Mouse (Mus musculus): ENCODE data around the gene Rdh16f1. TPM values are rescaled to one million over a fixed set of nuclear protein-coding genes. Genes with fewer than 3 reads are reported as not detected.
"Not testable (repeated sequence)": the region's sequence is repeated elsewhere in the genome, so short reads cannot be mapped to it uniquely, and the experiment has no call there.

Rdh16f1 gene
- total RNA-seq, 2 experiments from 2014 or later, result not detected

- ATAC-seq (replicated peaks; ENCODE audit: poor library complexity), result 0 out of 2 replicates have a peak, but pooled peaks have one; percentile 8
These were observed 10.6 kb upstream of the Rdh16f1 start for GRCm38 (mm10) chr10:127748847-127749612.

- no peak for ATAC-seq (replicated peaks; ENCODE audit: poor library complexity)
These were observed 9.3 kb upstream of the Rdh16f1 start for GRCm38 (mm10) chr10:127750136-127750777.

DNA sequence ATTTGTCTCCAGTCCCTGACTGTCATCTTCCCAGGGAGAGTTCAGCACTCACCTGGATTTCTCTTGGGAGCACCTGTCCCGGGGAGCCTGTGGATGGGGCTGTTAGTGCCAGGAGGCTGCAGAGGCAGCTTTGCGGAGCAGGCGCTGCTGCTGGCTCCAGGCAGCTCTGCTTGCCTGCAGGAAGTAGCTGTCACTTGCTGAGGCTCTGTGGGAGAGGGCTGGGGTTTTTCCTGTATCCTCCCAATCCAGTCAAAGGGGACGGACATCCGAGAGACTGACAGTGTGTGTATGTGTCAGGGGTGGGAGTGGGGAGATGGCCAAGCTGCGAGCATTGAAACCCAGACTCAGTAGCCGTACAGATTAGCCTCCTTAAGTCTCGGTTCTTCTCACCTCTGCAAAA lies 8.0 kb upstream of the Rdh16f1 start, which contains the start of gene Gpr182:
Gene Gpr182 (minus strand): TSS at position 185 of the 400 bp plus-strand sequence.
- no peak for ATAC-seq (replicated peaks; ENCODE audit: poor library complexity)

GRCm38 (mm10) chr10:127754566-127755166 lies 4.9 kb upstream of the Rdh16f1 start:
- 0 out of 2 replicates have a peak, but pooled peaks have one; percentile 6 for ATAC-seq (replicated peaks; ENCODE audit: poor library complexity)

DNA sequence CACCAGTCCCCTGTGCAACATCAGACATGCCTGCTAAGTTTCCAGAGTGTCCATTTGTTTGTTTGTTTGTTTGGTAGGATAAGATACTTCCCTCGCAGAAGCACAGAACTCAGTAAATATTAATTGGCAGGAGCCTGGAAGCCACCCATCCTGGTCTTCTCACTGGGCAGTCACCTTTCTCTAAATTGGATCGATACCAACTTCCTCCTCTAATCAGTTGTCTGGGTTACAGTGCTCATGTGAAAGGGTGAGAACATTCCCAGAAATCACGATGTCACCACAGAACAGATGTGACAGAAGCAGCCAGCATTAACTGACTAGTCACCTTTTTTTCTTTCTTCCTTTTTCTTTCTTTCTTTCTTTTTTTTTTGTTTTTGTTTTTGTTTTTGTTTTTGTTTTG lies 4.3 kb upstream of the Rdh16f1 start:
- ATAC-seq (replicated peaks; ENCODE audit: poor library complexity), result no peak

GRCm38 (mm10) chr10:127755770-127756468 lies 3.7 kb upstream of the Rdh16f1 start:
- ATAC-seq (replicated peaks; ENCODE audit: poor library complexity), result 0 out of 2 replicates have a peak, but pooled peaks have one; percentile 45

GRCm38 (mm10) chr10:127762926-127763325 lies 3.3 kb downstream of the Rdh16f1 start:
- ATAC-seq (replicated peaks; ENCODE audit: poor library complexity), result not testable (repeated sequence)

GRCm38 (mm10) chr10:127763914-127764680 lies 4.5 kb downstream of the Rdh16f1 start:
- no peak for ATAC-seq (replicated peaks; ENCODE audit: poor library complexity)

DNA sequence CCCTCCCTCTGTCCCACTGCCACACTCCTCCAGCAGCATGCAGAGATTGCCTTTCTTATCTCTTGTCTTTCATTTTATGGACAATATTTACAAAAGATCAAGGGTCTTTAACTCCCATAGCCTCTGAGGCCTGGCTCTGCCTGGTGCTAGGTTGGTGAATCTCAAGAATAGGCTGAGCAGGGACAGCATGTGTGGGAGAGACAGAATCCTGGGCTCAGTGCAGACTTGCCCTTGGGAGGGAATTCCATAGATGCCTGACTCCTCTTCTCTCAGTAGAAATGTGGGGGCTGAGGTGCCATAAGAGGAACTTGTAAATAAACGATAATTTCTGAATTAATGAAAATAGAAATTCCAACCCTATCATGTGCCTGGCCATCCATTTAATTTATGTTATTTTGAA lies 7.0 kb downstream of the Rdh16f1 start:
- no peak for ATAC-seq (replicated peaks; ENCODE audit: poor library complexity)

DNA sequence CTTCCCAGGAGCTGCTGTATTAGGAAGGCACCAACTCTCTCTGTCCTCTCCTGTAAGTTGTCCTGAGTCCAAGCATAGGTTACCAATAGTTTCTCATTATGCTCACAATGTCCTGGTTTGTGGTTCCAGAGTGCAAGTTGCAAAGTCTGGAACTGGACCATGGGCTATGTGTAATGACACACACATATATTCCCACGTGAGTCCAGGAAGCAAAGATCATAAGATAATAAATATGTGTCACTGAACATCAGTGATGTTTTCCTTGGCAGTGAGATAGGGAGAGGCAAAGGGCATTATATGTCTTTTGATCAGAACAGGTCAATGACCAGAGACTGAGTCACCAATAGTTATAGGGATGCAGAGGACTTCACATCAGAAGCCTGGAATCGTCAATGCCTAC lies 16.4 kb downstream of the Rdh16f1 start, which contains the start of gene Rdh9:
Gene Rdh9 (plus strand): TSS at position 376 of the 400 bp plus-strand sequence.
- no peak for ATAC-seq (replicated peaks; ENCODE audit: poor library complexity)

DNA sequence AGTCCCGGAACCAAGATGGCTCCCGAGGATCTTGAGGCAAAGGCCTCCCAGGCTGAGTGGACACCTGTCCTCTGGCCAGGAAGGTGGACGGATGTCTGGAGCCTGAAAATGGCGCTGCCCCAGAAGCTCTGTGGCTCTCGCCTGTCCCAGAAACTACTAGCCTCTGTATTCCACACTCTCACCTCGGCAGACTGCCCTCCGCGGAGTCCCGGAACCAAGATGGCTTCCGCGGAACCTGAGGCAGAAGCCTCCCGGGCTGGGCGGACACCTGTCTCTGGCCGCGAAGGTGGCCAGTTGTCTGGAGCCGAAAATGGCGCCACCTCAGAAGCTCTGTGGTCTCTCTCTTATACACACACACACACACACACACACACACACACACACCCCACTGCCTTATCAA lies 22.7 kb downstream of the Rdh16f1 start:
- not testable (repeated sequence) for ATAC-seq (replicated peaks; ENCODE audit: poor library complexity)

GRCm38 (mm10) chr10:127785411-127785810 lies 25.8 kb downstream of the Rdh16f1 start:
- ATAC-seq (replicated peaks; ENCODE audit: poor library complexity), result not testable (repeated sequence)

DNA sequence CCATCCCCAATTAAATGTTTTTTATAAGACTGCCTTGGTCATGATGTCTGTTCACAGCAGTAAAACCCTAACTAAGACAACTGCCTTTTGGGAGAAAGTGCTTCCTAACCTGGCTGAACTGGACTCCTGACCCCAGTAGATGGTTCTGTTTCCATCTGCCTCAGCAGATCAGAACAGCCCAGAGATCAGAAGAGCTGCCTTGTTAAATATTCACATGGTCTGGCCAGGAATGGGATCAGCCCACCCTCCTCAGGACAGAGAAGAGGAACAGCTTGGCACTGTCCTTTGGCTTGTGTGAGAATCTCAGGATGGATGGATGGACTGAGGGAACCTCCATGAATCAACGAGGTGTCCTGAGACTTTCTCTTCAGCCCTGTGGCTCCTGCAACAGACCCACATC lies 39.7 kb downstream of the Rdh16f1 start:
- no peak for ATAC-seq (replicated peaks; ENCODE audit: poor library complexity)

- no peak for ATAC-seq (replicated peaks; ENCODE audit: poor library complexity)
These were observed 41.3 kb downstream of the Rdh16f1 start, which contains the start of gene Rdh16 for GRCm38 (mm10) chr10:127800891-127801290. TSS of gene Rdh16 (plus strand) at chr10:127801152.

DNA sequence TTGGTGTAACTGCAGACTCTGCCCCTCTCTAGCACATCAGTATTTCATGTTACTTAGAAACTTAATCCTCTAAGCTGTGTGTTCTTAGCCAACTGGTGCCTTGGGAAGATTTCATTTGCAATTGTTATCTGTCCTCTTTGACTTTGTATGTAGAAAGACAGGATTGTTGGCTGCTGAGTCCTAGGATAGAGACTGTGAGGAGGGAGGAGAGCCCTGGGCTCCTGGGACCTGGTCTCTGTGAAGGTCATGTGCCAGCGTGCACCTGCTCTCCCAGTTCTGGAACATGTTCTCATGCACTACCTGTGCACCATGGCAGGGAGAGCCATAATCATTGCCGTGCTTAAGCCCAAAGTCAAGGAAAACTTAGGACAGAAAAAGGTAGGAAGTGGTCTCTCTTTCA lies 42.0 kb downstream of the Rdh16f1 start:
- ATAC-seq (replicated peaks; ENCODE audit: poor library complexity), result no peak

GRCm38 (mm10) chr10:127802236-127802635 lies 42.6 kb downstream of the Rdh16f1 start:
- ATAC-seq (replicated peaks; ENCODE audit: poor library complexity), result no peak

GRCm38 (mm10) chr10:127804416-127804815 lies 44.8 kb downstream of the Rdh16f1 start:
- no peak for ATAC-seq (replicated peaks; ENCODE audit: poor library complexity)

GRCm38 (mm10) chr10:127815888-127816287 lies 56.3 kb downstream of the Rdh16f1 start:
- no peak for ATAC-seq (replicated peaks; ENCODE audit: poor library complexity)

GRCm38 (mm10) chr10:127817268-127817910 lies 57.8 kb downstream of the Rdh16f1 start:
- ATAC-seq (replicated peaks; ENCODE audit: poor library complexity), result not testable (repeated sequence)

DNA sequence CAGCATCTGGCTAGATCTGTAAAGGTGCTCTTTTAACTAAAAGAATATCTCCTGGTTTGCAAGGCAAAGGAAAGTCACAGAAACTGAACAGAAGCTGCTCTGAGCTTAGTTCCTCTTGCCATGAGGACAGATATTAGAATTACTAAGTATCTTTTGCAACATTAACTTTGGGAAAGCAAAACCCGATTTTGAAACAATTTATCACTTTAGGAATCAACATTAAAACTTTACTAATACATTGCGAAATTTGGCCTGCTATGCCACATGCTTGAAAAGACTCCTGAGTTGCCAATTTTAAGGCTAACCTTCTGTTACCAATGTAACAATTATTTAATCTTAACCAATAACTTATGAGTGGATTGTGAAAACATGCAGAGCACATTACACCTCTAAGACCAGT lies 62.2 kb downstream of the Rdh16f1 start:
- ATAC-seq (replicated peaks; ENCODE audit: poor library complexity), result not testable (repeated sequence)

Measured in megakaryocyte progenitor cell, adult 5-6 weeks (primary cell).